Mouse (Mus musculus): ENCODE measurements around the gene Srd5a2.

Srd5a2 gene

DNA sequence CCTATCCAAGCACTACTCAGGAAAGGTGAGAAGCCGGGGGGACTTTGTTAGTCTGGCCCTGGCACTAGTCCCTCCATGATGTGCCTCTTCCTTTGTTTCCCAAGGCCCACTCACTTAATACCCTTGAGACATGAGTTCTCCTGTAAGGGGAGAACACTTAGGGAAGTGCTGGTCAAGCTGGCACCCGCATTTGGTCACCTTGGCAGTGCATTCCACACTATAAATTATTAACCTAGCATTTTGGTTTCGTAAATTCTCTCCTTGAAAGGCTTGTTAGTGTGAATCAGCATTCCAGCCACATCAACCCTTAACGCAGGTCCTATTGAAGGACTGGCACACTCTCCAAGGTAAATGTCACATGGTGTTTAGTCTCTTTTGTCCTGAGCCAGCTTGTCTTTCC is 61.8 kb downstream of the Srd5a2 start:
- DNase-seq (ENCODE audit: low spot score in 2 of 2): no peak

DNA sequence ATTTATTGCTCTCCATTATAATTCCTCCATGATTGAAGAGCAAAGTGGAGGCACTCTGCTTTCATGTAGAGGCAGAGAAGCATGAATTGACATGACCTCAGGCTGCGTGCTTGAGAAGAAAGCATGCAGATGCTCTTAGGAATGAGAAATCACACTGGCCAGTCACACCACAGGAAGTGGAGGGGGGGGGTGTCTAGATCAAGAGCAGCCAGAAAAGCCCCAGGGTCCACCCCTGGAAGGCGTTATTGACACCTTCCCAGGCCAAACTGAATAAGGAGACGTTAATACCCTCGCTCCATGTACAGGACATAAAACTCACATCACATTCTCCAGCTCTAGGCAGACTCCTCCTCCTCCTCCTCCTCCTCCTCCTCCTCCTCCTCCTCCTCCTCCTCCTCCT is 63.2 kb downstream of the Srd5a2 start:
- DNase-seq (ENCODE audit: low spot score in 2 of 2): no peak

DNA sequence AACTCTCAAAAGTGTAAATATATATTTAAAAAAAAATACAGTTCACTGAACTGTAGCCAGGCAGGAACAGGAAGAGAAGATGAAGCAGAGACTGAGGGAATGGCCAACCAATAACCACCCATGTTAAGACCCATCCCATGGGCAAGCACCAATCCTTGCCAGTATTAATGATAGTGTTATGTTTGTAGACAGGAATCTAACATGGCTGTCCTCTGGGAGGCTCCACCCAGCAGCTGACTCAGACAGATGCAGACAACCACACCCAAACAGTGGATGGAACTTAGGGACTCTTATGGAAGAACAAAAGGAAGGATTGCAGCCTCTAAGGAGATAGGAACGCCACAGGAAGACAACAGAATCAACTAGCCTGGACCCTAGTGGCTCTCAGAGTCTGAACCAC is 64.8 kb downstream of the Srd5a2 start:
- no peak for DNase-seq (ENCODE audit: low spot score in 2 of 2)

DNA sequence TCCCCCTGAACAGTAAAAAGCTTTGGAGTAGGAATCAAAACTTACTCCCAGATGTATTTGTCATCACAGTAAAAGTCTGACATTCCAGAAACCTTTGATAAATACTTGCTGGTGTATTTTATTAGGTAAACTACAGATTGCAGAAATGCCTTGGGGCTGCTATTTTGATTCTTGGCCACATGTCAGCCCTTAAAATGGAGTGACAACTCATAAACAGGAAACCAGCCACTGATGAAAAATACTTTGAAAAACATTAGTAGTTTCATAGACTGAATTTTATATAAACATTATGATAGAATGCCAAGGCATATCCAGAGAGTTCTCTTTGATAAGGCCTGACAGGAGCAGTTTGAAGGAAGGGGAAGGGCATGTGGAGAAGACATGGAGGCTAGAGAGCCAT is 71.7 kb downstream of the Srd5a2 start:
- no peak for DNase-seq (ENCODE audit: low spot score in 2 of 2)

DNA sequence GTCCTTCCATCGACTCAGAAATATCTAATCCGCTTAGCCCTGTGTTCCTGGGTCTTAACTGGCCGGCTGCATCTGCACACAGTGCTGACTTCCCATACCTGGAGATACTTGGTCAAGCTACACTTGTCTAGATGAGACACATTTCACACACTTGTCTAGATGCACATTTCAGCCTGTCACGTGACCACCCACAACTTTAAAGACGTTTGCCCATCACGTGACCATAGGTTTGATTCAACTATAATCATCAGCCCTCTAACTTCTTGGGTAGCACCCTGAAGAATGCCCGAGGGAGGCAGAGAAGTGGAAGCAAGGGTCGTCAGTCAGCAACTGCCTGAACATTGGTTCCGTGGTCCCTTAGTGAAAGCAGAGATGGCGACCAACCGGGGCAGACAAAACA is 75.1 kb downstream of the Srd5a2 start:
- DNase-seq (ENCODE audit: low spot score in 2 of 2): no peak

DNA sequence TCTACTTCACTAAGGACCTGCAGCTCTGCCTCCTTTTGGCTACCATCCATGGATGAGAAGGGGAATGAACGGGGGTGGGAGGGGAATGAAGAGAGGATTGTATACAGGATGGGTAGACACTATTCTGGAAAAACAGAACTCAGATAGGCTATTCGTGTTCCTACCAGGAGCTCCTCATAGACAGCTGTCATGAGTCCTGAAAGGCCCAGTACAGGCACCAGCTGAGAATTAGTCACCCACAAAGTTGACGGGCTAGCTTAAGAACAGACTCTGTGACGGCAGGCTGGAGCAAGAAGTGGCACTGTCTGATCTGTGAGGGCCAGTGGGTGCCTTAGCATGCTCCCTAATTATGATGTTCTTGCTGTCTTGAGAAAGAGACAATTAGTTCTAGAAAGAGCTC is 76.4 kb downstream of the Srd5a2 start:
- no peak for DNase-seq (ENCODE audit: low spot score in 2 of 2)

DNA sequence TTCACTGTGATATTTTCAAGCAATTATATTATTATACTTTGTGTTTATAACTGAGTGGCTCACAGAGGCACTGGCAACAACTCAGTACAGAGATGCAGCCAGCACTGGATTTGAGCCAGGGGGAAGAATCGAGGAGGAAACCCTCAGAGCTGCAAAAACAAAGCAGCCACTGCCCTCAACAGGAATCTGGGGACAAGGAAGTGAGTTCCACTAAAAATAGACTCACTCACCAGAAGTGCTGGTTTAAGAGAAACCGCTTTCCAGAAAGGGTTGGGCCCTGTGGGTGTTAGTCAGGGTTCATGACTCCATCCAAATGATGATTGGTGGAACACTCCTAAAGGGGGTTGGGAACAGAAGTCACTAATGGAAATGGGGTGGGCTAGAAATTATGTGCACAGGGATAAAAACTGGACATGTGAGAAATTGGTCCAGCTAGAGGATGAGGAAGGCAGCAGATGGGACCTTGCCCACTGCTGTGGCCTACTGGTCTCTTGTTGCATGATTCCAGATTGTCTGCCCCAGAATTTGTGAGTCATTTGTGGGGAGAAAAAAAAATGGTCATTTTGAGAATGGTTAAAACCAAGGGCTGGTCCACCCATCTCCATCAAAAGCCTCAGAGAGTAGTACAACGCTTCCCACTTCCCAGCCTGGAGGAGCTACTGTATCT is 77.2 kb downstream of the Srd5a2 start:
- DNase-seq (ENCODE audit: low spot score in 2 of 2): no peak

Measured in thymus, postnatal 10 days (tissue).